Mouse (Mus musculus): ENCODE data around the gene Nme3. TPM values are rescaled to one million over a fixed set of nuclear protein-coding genes. Genes with fewer than 3 reads are reported as not detected.

Nme3 gene
- 74.7 and 74.9 TPM in 2 replicates for polyA plus RNA-seq (2015; fragmentation: Nextera tagmentation; extraction: Ambion mirVana)

DNA sequence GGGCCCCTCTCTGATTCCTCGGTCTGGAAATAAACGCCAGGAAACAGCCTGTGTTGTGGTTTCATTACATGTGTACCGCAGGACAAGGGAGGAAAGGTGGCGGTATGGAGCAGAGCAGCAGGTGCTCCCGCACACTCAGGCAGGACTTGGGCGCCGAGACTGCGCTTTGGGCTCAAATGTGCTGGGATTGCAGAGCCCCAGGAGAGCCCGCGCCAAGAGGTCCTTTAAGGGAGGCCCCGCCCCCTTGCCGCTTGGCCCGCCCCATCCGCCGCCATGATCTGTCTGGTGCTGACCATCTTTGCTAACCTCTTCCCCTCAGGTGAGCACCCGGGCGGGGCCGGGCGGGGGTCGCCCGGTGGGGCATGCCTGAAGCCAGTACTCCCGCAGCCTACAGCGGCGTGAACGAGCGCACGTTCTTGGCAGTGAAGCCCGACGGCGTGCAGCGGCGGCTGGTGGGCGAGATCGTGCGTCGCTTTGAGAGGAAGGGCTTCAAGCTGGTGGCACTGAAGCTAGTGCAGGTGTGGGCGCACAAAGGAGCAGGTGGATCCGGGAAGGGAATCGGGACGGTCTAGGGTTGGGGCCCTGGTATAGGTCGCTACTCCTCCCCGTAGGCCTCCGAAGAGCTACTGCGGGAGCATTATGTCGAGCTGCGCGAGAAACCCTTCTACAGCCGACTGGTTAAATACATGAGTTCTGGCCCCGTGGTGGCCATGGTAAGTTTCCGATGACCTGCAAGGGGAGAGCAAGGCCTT lies at the start of gene Nme3:
Nme3 (plus strand) TSS at position 260 of the 752 bp plus-strand sequence.
- no peaks in the 10 kb centered on the region for H3K27me3 ChIP-seq (ENCODE audit: control insufficient read depth, insufficient read depth, low read depth, low read length)
- peak within 1 kb of the TSS; percentile 97 for H3K4me2 ChIP-seq (ENCODE audit: low read depth, low read length)
- H3K4me3 ChIP-seq (ENCODE audit: low read length), result peak within 1 kb of the TSS; percentile 61
- H3K9me3 ChIP-seq (ENCODE audit: control insufficient read depth, low read length), result no peaks in the 10 kb centered on the region
- ATAC-seq (ENCODE audit: low read depth), result peak; percentile 77
- H3K4me1 ChIP-seq (replicated peaks; ENCODE audit: control insufficient read depth, insufficient read depth, low read length), result peaks cover 21% of the 10 kb centered on the region
- peak within 1 kb of the TSS; percentile 96 for H3K9ac ChIP-seq (ENCODE audit: low read length)
- 1% methylated on average over 50 of the region's 50 CpGs for WGBS
- H3K27ac ChIP-seq (ENCODE audit: low read length), result peak within 1 kb of the TSS; percentile 86
- peaks cover 37% of the 10 kb centered on the region for H3K36me3 ChIP-seq (ENCODE audit: control insufficient read depth, insufficient read depth, low read length)

DNA sequence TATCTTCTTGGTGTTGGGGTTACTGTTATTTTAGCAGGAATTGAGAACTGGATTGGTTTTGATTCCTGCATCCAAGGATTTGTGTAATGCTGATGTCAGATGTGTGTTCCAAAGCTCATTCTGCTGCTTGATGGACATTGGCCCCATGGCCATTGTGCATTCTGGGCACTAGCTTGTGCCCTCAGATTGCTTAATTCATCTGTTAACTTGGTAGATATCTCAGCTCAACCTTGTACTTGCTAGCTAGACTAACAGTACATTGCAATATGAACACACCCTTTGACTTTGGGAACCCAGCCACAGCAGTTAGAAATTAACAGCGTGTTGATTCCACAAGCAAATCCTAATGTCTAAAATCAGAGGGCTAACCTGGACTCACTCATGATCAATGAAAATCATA lies 48.9 kb upstream of the Nme3 start:
- Histone ChIP-seq H3K9ac (ENCODE audit: low read length) (no peak overlapping the region), H3K9me3 (ENCODE audit: control insufficient read depth, low read length) (no peaks in the 10 kb centered on the region), H3K27ac (ENCODE audit: low read length) (no peak overlapping the region), H3K27me3 (ENCODE audit: control insufficient read depth, insufficient read depth, low read depth, low read length) (peaks cover 5% of the 10 kb centered on the region), H3K4me2 (ENCODE audit: low read depth, low read length) (no peak overlapping the region), H3K36me3 (ENCODE audit: control insufficient read depth, insufficient read depth, low read length) (no peaks in the 10 kb centered on the region), H3K4me1 (replicated peaks; ENCODE audit: control insufficient read depth, insufficient read depth, low read length) (peaks cover 12% of the 10 kb centered on the region), H3K4me3 (ENCODE audit: low read length) (no peak overlapping the region)
- WGBS, result 93% methylated on average over 1 of the region's 1 CpGs
- ATAC-seq (ENCODE audit: low read depth), result no peak

DNA sequence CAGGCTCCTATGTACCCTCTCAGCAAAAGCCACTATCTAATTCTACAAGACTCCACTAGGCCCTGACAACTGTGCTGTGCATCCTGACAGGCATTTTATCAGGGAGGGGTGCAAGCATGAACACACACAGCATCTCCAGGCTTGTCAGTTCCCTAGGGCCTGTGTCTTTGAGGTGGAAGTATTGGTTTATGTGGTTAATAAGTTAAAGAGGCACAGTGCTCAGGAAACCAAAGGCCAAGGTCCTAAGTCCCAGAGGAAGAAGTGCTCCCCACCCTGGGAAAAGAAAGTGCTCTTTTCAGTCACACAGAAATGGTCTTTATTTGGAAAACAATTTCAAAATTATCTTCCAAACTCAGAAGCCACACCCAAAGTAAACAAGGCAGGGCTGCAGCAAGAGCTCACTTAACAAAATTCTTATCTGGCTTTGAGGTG lies 47.7 kb upstream of the Nme3 start:
- Histone ChIP-seq H3K36me3 (ENCODE audit: control insufficient read depth, insufficient read depth, low read length) (peaks cover 4% of the 10 kb centered on the region; the same call in 1 of the 2 replicates), H3K9ac (ENCODE audit: low read length) (no peak overlapping the region), H3K4me3 (ENCODE audit: low read length) (peak overlapping the region; percentile 0; the same call in 1 of the 2 replicates), H3K27ac (ENCODE audit: low read length) (no peak overlapping the region), H3K9me3 (ENCODE audit: control insufficient read depth, low read length) (no peaks in the 10 kb centered on the region), H3K27me3 (ENCODE audit: control insufficient read depth, insufficient read depth, low read depth, low read length) (peaks cover 5% of the 10 kb centered on the region), H3K4me1 (replicated peaks; ENCODE audit: control insufficient read depth, insufficient read depth, low read length) (peaks cover 12% of the 10 kb centered on the region), H3K4me2 (ENCODE audit: low read depth, low read length) (peak overlapping the region; percentile 46)
- no peak for ATAC-seq (ENCODE audit: low read depth)

DNA sequence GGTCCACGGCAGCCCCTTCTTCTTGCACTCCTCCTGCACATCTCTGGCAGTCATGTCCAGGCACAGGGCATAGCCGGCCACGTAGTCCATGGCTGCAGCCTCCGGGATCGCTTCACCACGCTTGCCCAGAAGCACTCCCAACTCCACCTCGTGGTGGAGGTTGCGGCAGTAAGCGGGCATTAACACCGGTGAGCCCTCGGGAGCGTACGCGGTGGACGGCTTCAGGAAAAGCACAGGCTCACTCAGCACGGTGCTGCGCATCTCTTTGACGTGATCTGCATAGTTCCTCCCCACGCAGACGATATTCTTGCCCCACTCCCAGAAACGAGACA lies 46.6 kb upstream of the Nme3 start:
- WGBS, result 0% methylated on average over 21 of the region's 21 CpGs
- Histone ChIP-seq H3K27ac (ENCODE audit: low read length) (peak overlapping the region; percentile 97), H3K4me1 (replicated peaks; ENCODE audit: control insufficient read depth, insufficient read depth, low read length) (peaks cover 12% of the 10 kb centered on the region), H3K9ac (ENCODE audit: low read length) (peak overlapping the region; percentile 85), H3K4me2 (ENCODE audit: low read depth, low read length) (peak overlapping the region; percentile 94), H3K9me3 (ENCODE audit: control insufficient read depth, low read length) (no peaks in the 10 kb centered on the region), H3K36me3 (ENCODE audit: control insufficient read depth, insufficient read depth, low read length) (peaks cover 5% of the 10 kb centered on the region; the same call in 1 of the 2 replicates), H3K27me3 (ENCODE audit: control insufficient read depth, insufficient read depth, low read depth, low read length) (peaks cover 5% of the 10 kb centered on the region), H3K4me3 (ENCODE audit: low read length) (peak overlapping the region; percentile 88)
- peak; percentile 67 for ATAC-seq (ENCODE audit: low read depth)

DNA sequence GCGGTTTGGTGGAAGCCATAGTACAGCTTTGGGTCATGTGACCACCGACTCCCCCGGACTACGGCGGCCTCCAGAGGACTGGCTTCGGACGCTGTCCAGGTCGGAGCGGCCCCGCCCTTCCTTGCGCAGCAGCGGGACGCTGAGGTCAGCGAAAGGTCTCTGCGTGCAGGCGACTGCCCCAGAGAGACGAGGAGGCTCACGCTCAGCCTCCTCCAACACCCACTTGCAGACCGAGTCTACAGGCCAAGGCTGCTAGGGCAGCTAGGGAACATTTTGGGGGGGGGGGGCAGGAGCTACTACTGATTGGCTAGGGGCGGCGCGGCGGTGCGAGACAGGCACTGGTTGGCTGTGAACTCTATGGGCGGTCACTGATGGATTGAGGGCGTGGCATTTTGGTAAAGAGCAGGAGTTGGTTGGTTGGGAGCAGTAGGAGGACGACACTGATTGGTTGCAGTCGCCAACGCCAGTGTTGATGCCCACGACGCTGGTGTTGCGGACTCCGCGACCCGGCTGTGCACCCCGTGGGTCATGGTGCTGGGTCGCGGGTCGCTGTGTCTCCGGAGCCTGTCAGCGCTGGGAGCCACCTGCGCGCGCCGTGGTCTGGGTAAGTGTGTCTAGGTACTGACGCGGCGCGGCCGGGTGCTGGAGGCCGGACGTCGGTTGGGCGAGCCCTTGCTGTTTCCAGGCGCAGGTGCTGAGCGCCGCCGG lies 46.1 kb upstream of the Nme3 start, which contains the start of gene Fahd1:
Fahd1 (minus strand) TSS at position 300 of the 708 bp plus-strand sequence.
- H3K9me3 ChIP-seq (ENCODE audit: control insufficient read depth, low read length), result no peaks in the 10 kb centered on the region
- H3K4me1 ChIP-seq (replicated peaks; ENCODE audit: control insufficient read depth, insufficient read depth, low read length), result peaks cover 12% of the 10 kb centered on the region
- H3K4me3 ChIP-seq (ENCODE audit: low read length), result peak within 1 kb of the TSS; percentile 88
- ATAC-seq (ENCODE audit: low read depth), result peak; percentile 100
- H3K27me3 ChIP-seq (ENCODE audit: control insufficient read depth, insufficient read depth, low read depth, low read length), result peaks cover 5% of the 10 kb centered on the region
- H3K9ac ChIP-seq (ENCODE audit: low read length), result peak within 1 kb of the TSS; percentile 85
- WGBS, result under 1% methylated on average over 57 of the region's 58 CpGs
- H3K36me3 ChIP-seq (ENCODE audit: control insufficient read depth, insufficient read depth, low read length), result peaks cover 5% of the 10 kb centered on the region; the same call in 1 of the 2 replicates
- H3K4me2 ChIP-seq (ENCODE audit: low read depth, low read length), result peak within 1 kb of the TSS; percentile 94
- peak within 1 kb of the TSS; percentile 97 for H3K27ac ChIP-seq (ENCODE audit: low read length)

DNA sequence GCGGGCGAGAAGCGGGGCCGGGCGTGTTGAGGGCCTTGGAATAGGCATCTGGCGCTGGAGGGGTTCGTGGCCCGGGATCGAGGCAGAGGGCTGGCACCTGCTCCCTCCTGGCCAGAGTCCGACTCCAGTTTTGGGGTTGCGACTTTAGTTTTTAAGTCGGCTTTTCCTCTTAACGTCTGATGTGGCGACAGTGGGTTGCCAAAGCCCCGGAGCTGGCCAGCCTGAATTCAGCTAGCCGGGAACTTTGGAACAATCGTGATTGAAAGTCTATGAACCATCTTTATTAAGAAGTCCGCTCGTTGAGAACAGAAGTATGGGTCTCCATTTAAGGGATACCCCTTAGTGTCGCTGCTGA lies 45.5 kb upstream of the Nme3 start:
- peak overlapping the region; percentile 75 for H3K9ac ChIP-seq (ENCODE audit: low read length)
- peaks cover 5% of the 10 kb centered on the region; the same call in 1 of the 2 replicates for H3K36me3 ChIP-seq (ENCODE audit: control insufficient read depth, insufficient read depth, low read length)
- 1% methylated on average over 20 of the region's 20 CpGs for WGBS
- peaks cover 5% of the 10 kb centered on the region for H3K27me3 ChIP-seq (ENCODE audit: control insufficient read depth, insufficient read depth, low read depth, low read length)
- peak overlapping the region; percentile 28; the same call in 1 of the 2 replicates for H3K27ac ChIP-seq (ENCODE audit: low read length)
- no peak for ATAC-seq (ENCODE audit: low read depth)
- peaks cover 12% of the 10 kb centered on the region for H3K4me1 ChIP-seq (replicated peaks; ENCODE audit: control insufficient read depth, insufficient read depth, low read length)
- peak overlapping the region; percentile 88 for H3K4me3 ChIP-seq (ENCODE audit: low read length)
- no peaks in the 10 kb centered on the region for H3K9me3 ChIP-seq (ENCODE audit: control insufficient read depth, low read length)
- peak overlapping the region; percentile 93 for H3K4me2 ChIP-seq (ENCODE audit: low read depth, low read length)

DNA sequence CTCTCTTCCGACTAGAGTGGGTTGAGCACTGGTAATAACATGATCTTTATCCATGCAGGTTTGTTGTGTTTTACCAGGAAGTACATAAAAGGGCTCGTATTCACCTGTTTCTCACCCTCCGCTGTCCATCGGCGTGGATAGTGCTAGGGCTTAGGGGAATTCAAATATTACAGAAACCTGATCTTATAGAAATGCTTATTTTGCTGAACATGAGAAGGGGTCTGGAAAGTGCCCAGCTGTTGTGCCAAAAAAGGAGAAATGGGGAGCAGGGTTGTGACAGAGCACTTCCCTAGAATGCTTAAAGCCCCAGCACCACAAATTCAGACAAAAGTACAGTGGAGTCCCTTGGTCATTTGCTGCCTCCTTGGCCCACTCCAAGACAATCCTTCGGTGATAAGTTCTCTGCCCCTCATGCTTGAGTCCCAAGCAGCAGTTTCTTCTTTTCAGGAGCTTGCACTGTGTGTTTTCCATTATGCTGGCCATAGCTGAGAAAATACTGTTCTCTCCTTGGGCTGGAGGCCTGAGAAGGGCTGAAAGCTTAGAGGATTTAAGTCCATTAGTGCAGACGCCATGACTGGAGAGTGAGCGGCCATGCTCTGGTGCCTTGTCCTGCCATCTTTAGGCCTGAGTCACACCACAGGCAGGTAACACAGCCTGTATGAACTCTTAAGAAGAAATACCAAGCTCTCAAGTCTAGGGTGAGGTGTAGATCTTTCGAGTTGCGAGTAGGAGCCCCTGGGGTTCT lies 44.7 kb upstream of the Nme3 start:
- no peaks in the 10 kb centered on the region for H3K9me3 ChIP-seq (ENCODE audit: control insufficient read depth, low read length)
- H3K36me3 ChIP-seq (ENCODE audit: control insufficient read depth, insufficient read depth, low read length), result peaks cover 5% of the 10 kb centered on the region; the same call in 1 of the 2 replicates
- no peak overlapping the region for H3K27ac ChIP-seq (ENCODE audit: low read length)
- peaks cover 12% of the 10 kb centered on the region for H3K4me1 ChIP-seq (replicated peaks; ENCODE audit: control insufficient read depth, insufficient read depth, low read length)
- H3K4me3 ChIP-seq (ENCODE audit: low read length), result peak overlapping the region; percentile 88
- WGBS, result 75% methylated on average over 10 of the region's 10 CpGs
- peaks cover 5% of the 10 kb centered on the region for H3K27me3 ChIP-seq (ENCODE audit: control insufficient read depth, insufficient read depth, low read depth, low read length)
- H3K4me2 ChIP-seq (ENCODE audit: low read depth, low read length), result peak overlapping the region; percentile 93
- peak overlapping the region; percentile 75 for H3K9ac ChIP-seq (ENCODE audit: low read length)
- no peak for ATAC-seq (ENCODE audit: low read depth)

DNA sequence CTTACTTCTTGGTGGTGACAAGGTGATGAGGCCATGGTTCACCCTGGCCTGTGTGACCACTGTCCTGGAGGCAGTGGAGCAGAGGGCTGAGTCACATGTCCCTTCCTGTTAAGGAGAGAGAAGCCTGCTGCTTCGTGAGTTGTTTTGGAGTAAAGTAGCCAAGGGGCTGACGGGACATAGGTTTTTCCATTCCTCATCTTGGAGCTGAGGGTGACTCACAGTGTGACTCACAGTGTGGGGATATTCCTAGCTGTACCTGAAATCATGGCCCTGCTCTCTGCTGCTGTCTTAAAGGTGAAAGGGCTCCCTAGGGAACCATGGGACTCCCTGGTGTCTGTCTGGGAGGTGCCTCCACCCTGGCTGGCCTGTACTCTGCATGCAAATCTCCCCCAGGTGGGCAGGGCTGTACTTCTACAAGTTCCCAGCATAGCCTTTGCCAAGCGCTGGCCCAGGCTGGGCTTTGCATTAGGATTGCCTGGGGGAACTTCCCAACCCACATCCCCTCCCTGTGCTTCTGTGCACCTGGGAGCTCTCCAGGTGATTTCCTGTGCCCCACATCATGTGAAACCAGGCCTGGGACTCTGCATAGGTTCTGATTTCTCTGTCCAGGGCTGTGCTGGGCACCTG lies 40.3 kb upstream of the Nme3 start:
- H3K9me3 ChIP-seq (ENCODE audit: control insufficient read depth, low read length), result no peaks in the 10 kb centered on the region
- whole genome bisulfite sequencing, result 77% methylated on average over 3 of the region's 3 CpGs
- H3K9ac ChIP-seq (ENCODE audit: low read length), result no peak overlapping the region
- H3K36me3 ChIP-seq (ENCODE audit: control insufficient read depth, insufficient read depth, low read length), result peaks cover 5% of the 10 kb centered on the region; the same call in 1 of the 2 replicates
- no peak overlapping the region for H3K4me3 ChIP-seq (ENCODE audit: low read length)
- ATAC-seq (ENCODE audit: low read depth), result no peak
- H3K27ac ChIP-seq (ENCODE audit: low read length), result no peak overlapping the region
- no peak overlapping the region for H3K4me2 ChIP-seq (ENCODE audit: low read depth, low read length)
- H3K4me1 ChIP-seq (replicated peaks; ENCODE audit: control insufficient read depth, insufficient read depth, low read length), result peaks cover 4% of the 10 kb centered on the region
- H3K27me3 ChIP-seq (ENCODE audit: control insufficient read depth, insufficient read depth, low read depth, low read length), result peaks cover 5% of the 10 kb centered on the region

All from lung, embryonic 16.5 days (tissue).